Mouse (Mus musculus) C3H10T1/2 (cell line): Measurements from ENCODE around the gene Clec1b. TPM values are rescaled to one million over a fixed set of nuclear protein-coding genes. Genes with fewer than 3 reads are reported as not detected.

ENCODE experiments used
- polyA plus RNA-seq, 2 experiments: library from polyadenylated mRNA; unstranded; fragments of >200 nt; fragmentation: generic; extraction: Trizol; gene quantifications; one replicate each; pipeline ENCODE4 v1.2.1; 2012; ENCODE audit warnings: missing spikeins in 2 of 2

Clec1b gene
- polyA plus RNA-seq, result not detected

GRCm38 (mm10) chr6:129396997-129397396 lies at the start of gene Clec1b:
Gene Clec1b, plus strand, starts transcription at chr6:129397297.

GRCm38 (mm10) chr6:129385774-129386173 lies 11.3 kb upstream of the Clec1b start, which contains the start of gene Clec12b:
Gene Clec12b, minus strand, starts transcription at chr6:129385874.

DNA sequence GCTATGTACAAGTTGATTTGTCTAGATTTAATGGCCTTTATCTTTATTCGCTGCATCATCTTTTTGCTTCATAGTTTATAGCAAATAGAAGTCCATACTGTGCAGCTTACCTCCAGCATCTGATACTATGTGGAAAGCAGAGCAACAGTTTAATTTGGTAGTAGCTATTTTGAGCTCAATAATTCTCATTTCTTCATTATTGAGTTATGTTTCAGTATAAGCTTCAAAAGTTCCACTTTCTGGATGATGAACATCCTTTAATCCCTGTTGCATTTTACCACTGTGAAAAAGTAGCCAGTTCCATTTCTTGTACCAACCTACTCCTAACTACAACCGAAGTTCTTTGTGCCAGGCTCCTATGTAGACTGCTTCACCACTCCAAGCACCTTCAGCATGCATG lies 11.5 kb downstream of the Clec1b start, which contains the start of gene Clec9a:
Gene Clec9a (plus strand): TSS at position 301 of the 400 bp plus-strand sequence.

GRCm38 (mm10) chr6:129451411-129452039 lies 54.4 kb downstream of the Clec1b start, which contains the start of gene Clec1a:
Gene Clec1a, minus strand, starts transcription at chr6:129452000.

Other genes with a start within 250 kb of the Clec1b start
- 10 to 100 TPM in 1 of 2 experiments, 1 to 10 TPM in 1; 3.4 to 75.5 TPM for gene Clec2d, start 216.7 kb upstream of the Clec1b start, polyA plus RNA-seq
- gene Cd69, start 121.9 kb upstream of the Clec1b start, polyA plus RNA-seq, result not detected
- gene 4922502D21Rik, start 65.5 kb upstream of the Clec1b start, polyA plus RNA-seq, result not detected
- gene Clec12a, start 54.6 kb upstream of the Clec1b start, polyA plus RNA-seq, result not detected
- gene Clec12b, start 11.4 kb upstream of the Clec1b start, polyA plus RNA-seq, result not detected
- not detected for gene Clec9a, start 11.6 kb downstream of the Clec1b start, polyA plus RNA-seq
- gene Clec1a, start 54.7 kb downstream of the Clec1b start, polyA plus RNA-seq, result under 1 TPM in 1 of 2 experiments, not detected in 1; 0.02 TPM
- not detected for gene Olr1, start 109.9 kb downstream of the Clec1b start, polyA plus RNA-seq
- gene Tmem52b, start 115.3 kb downstream of the Clec1b start, polyA plus RNA-seq, result not detected
- 100 to 1,000 TPM in 1 of 2 experiments, 10 to 100 TPM in 1; 28.5 to 108 TPM for gene Gabarapl1, start 135.9 kb downstream of the Clec1b start, polyA plus RNA-seq
- gene Klre1, start 180.6 kb downstream of the Clec1b start, polyA plus RNA-seq, result not detected
- gene Klrd1, start 194.5 kb downstream of the Clec1b start, polyA plus RNA-seq, result not detected
- gene Klrk1, start 226.6 kb downstream of the Clec1b start, polyA plus RNA-seq, result not detected
- not detected for gene Klrc3, start 246.0 kb downstream of the Clec1b start, polyA plus RNA-seq